Mouse (Mus musculus) megakaryocyte, embryonic 14.5 days (primary cell): ENCODE results near the gene Hist1h4n.

Experiments
- FLI1 ChIP-seq: IDR thresholded peaks from 2 replicates; pipeline ENCODE4 v1.6.1; 2012; ENCODE audit warnings: low read length, inconsistent platforms, mixed read lengths
- GATA1 ChIP-seq: IDR thresholded peaks from 3 replicates; pipeline ENCODE4 v1.6.1; 2012; ENCODE audit warnings: mixed read lengths, low read length, inconsistent platforms, borderline replicate concordance

GRCm38 (mm10) chr13:21855698-21856162, 23.7 kb upstream of the Hist1h4n start:
- TF ChIP-seq GATA1 (no peak), FLI1 (no peak)
